Mouse (Mus musculus) thymus, postnatal 10 days (tissue): ENCODE data around the gene Foxd4.

Experiments used
- DNase-seq, 2 experiments: peaks; one replicate each; pipeline ENCODE4 v3.0.0; 2021; ENCODE audit warnings: low spot score in 2 of 2

Gene Foxd4

GRCm38 (mm10) chr19:24900581-24901220 lies at the start of gene Foxd4:
Gene Foxd4, minus strand, starts transcription at chr19:24901197.
- DNase-seq, result no peak

DNA sequence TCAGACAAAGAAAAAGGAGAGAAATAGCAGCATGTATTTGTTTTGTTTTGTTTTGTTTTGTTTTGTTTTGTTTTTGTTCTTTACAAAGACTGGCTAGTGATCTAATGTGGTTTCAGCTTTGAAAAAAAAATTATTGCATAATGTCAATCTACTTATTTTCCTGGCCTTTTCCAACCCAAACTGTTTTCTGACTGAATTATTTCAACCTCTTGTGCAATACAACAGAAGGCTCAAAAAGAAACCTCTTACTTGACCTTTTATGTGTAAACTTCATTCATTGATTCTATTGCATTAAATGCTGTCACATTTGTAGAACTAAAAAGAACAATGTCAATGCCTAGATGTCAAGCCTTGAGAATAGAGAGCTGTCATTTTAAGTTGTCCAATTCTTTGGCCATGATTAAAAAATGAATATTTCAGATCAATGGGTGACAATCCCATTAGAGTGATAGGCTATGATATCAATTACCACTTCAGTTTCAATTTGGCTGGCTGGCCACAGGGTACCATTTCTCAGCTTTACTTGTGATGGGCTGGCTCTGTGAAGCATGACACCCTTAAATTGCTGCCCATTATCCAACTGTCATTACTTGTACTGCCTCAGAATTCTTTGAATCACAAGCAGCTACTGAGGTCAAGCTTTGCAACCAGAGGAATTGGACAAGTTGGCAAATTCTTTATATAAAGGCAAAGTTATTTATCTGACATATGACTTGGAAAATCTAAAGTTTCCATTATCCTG lies 44.7 kb upstream of the Foxd4 start:
- DNase-seq, result no peak

GRCm38 (mm10) chr19:24937084-24937483 lies 36.1 kb upstream of the Foxd4 start:
- no peak for DNase-seq

DNA sequence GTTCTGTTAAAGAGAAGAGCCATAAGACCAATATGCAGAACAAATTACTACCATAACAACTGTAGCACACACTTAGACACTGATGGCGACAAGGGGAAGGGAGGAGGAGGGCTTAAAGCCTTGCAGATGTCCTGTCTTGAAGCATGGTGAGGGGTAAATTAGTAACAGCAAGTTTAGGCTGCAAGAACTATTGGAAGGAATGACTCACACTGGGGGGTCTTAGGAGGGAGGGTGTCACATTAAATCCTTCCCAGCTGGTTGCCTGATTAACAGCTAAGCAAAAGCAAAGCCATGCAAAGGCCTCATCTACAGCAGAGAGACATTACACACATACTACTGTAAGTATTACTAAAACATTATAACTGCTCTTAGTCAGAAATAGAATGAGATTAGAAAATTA lies 28.0 kb upstream of the Foxd4 start:
- no peak for DNase-seq

- DNase-seq, result no peak
Measured at GRCm38 (mm10) chr19:24920866-24921265, 19.9 kb upstream of the Foxd4 start.

DNA sequence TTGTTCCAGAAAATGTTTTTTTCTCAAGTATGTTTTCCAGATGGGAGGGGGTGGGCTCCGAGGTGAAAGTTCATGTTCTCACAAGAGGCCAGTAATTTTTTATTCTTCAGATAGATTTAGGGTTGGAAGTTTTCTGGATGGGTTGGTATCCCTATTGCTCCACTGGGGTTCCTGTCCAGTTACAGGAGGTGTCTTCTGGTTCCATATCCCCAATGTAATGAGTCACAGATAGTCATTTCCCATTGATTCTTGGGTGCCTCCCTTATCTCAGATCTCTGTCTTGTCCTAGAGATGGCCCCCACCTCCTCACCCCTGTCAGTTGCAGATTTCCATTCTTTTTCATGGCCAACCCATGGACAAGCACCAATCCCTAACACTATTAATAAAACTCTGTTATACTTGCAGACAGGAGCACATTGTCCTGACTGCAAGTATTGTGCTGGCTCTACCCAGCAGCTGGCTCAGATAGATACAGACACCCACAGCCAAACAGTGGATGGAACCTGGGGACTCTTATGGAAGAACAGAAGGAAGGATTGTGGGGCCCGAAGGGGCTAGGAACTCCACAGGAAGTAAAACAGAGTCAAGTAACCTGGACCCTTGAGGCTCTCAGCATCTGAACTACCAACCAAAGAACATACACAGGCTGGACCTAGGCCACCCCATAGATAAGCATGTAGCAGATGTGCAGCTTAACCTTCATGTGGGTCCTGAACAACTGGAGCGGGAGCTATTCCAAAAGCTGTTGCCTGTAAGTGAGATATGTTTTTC lies 7.6 kb upstream of the Foxd4 start:
- no peak for DNase-seq

DNA sequence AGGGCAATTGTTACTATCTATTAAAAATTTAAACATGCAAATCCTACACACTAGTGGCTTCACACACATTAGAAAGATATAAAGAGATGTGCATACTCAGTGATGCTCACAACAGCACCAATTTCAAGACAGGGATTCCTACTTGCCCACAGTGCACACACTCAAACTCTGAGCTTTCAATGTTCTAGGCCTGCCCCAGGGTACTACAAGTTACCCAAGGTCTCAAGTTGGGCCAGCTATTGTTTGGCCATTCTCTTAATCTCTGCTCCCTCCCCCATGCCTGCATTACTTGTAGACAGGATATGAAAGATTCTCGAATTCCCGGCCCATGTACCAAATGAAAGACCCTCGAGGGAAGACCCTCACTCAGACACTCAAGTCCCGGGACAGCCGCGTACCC lies 6.7 kb upstream of the Foxd4 start:
- no peak for DNase-seq

DNA sequence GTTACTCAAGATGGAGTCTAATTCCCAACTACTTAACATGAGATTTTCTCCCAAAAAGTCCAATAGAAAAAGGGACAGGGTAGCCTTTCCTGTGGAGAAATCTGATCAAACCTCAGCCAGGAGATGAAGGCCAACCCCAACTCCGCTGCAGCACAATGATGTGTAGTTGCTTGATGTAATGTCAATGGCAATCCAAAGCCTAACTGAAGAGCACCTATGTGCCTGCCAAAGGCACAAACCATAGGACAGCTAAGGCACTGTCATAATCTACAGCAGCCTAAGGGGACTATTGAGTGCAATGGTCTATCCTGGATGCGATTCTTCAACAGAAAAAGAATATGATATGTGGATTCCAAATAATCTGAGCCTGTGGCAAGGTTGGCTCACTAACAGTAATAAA lies 1.8 kb upstream of the Foxd4 start:
- no peak for DNase-seq

GRCm38 (mm10) chr19:24902256-24902655 lies 1.3 kb upstream of the Foxd4 start:
- DNase-seq, result no peak

DNA sequence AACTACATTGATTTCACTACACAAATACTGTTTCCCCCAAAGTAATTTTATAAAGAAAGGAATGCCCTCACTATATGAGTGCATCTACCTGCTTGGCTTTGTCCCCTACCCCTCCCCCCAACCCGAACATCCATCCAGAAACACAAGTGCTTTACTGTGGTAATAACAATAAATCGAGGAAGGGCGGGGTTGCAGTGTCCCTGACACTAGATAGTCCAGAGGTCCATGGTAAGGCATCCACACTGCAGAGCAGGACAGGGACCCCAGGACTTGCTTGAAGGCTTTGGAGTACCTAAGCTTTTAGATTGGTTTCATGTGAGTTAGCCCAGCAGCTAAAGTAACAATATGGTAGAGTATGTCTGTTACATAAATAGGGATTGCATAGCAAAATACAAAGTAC lies 669 bp upstream of the Foxd4 start:
- no peak for DNase-seq

- no peak for DNase-seq
Measured at GRCm38 (mm10) chr19:24899578-24900544, 1.1 kb downstream of the Foxd4 start.

DNA sequence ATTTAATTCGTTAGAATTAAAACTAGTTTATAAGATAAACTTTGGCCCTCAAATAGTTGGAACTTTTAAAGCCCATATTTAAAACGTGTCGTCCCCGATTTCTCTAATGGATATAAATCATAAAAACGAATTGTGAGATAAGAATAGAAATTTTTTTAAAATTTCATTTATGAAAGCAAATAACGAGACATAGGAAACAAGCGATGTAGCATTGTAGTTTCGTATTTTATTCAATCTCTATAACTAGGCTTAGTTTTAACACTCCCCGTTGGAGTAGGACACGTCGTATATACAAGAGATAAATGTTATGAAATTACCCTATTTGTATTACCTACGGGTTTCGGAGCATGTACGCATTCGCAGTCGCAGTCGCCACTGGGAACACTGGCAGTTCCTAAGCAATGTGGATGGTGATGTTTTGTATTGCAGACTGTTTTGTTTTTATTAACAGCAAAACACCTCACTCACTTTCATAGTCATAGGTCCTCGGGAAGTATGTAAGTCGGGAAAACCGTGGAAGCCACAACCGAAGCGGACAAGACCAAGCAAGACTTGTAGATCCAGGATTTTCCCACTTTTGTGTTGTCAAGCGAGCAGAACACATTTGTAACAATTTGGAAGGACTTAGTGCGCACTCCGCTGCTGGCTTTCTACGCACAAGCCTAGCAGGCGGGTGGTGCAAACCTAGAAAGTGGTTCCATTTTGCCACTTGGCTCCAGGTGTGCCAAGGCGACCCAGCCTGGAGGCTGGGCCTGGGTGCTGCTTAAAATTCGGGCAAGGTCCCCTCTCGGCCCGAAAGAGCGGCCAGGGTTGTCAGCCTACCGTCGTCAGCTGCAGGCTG lies 2.0 kb downstream of the Foxd4 start:
- no peak for DNase-seq

- DNase-seq, result no peak
Measured at GRCm38 (mm10) chr19:24897896-24898736, 2.9 kb downstream of the Foxd4 start.

DNA sequence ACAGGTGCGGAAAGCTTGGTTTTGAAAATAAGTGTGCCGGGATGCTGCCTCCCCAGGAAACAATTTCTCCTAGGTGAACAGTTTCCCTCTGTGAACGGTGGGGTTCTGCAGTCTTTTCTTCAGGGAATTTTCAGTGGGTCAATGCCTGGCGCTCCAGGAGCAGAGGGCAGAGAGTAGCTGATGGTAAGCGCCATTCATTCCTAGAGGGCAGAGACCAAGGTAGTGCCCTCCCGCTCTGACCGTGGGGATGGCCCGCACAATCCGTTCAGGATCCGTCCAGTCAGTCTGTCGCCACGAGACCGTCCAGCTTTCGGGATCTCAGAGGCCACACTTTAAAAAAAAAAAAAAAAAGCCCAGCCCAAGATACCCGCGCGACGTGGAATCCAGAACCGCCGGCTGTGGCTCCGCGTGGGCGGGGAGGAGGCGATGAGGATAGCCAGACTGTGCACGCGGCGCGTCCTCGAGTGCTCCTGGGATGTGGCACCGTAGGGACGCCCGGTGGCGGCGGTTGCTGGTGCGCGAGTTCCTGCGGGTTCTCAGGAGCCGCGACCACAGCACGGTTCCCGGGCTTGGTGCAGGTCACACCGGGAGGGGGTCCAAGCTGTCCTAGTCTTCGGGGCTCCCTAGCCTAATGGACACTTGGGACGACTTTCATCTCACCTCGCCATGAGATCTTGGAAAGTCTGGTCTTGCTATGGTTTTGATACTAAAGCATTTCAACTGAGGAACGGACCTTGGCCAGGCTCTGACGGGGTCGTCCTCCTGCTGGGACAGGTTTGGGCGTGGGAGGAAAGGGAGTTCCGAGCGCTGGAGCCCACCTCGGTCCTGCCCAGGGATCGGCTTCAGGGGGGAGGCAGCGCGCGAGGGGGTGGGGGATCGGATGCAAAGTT lies 3.7 kb downstream of the Foxd4 start:
- no peak for DNase-seq

DNA sequence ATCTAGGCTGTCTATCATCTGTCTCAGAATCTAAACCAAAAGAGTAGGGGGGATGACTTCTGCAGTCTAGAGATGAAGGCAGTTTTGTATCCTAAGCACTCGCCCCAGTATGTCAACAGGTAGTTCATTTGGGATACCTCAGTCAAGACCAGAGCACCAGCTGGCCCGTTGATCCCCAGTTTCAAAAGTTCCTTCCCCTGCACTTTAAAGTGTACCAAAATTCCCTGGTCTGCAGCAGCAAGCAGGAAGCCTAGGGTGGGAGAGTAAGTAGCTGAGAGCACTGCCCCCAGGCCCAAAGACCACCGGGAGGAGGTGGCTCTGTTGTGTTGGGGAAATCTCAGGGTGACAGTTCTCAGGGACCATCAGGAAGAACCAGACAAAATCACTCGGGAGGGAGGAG lies 4.5 kb downstream of the Foxd4 start:
- no peak for DNase-seq

DNA sequence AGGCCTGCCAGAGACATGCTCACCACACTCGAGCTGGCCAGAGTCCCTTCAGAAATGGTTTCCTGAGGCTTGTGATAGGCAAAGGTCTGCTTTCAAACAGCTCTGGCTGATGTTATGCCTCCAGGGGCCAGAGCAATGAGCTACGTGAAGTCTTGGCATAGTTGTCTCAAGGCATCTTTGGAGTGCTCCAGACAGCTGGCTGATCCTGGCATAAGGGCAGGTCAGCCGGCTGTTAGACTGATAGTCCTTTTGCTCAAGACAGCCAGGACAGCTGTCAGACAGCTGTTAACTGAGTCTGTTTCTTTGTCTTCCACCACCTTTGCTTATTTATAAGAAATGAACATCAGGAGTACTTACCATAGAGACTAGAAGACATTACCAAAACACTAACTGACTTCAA lies 14.1 kb downstream of the Foxd4 start:
- DNase-seq, result no peak

DNA sequence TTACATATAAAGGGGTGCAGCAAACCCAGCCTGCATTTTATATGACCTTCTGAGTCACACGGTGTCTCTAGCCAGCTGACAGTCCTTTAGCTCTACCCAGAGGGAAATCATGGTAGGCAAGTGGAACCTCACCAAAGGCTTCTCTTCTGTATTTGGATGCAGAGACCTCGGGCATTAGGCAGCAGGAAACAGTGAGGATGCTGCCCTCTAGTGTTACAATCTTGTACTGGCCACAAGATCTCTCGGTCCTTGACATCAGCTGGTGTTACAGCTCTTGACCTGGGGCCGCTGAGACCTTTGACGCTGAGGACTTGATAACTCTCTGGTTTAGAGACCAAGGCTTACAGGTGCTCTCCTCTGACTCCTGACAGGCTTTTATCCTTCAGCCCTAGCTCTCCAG lies 15.5 kb downstream of the Foxd4 start:
- DNase-seq, result peak in 1 of 2 experiments; percentile 47

- no peak for DNase-seq
Measured at GRCm38 (mm10) chr19:24881237-24881636, 19.8 kb downstream of the Foxd4 start.
